Mouse (Mus musculus) kidney, embryonic 14.5 days (tissue): ENCODE measurements around the gene Per1. TPM values are rescaled to one million over a fixed set of nuclear protein-coding genes. Genes with fewer than 3 reads are reported as not detected.
A peak's percentile ranks its signal among the peaks of the same experiment; 100 is the strongest.

ENCODE experiments used
- ATAC-seq: fragments of 200-750 bp; cut with Nextera tagmentation; 2 replicates; pipeline ENCODE4 v1.8.0; 2017; ENCODE audit warnings: moderate number of reproducible peaks, mild to moderate bottlenecking, moderate TSS enrichment, moderate library complexity; ENCODE audit not compliant: low FRiP score, low TSS enrichment
- H3K27ac ChIP-seq: fragments of 300-500 bp; sonication (generic); 2 replicates; pipeline ENCODE4 v1.5.1; 2014; ENCODE audit warnings: low read depth, mild to moderate bottlenecking, low read length, moderate library complexity, mixed read lengths
- H3K27me3 ChIP-seq: fragments of 300-500 bp; sonication (generic); 2 replicates; pipeline ENCODE4 v1.6.1; 2014; ENCODE audit warnings: mild to moderate bottlenecking, low read length; ENCODE audit not compliant: control insufficient read depth, insufficient read depth
- H3K36me3 ChIP-seq: fragments of 300-500 bp; sonication (generic); 2 replicates; pipeline ENCODE4 v1.6.1; 2014; ENCODE audit warnings: low read length, mixed read lengths; ENCODE audit not compliant: control insufficient read depth, insufficient read depth
- H3K4me1 ChIP-seq: fragments of 300-500 bp; sonication (generic); 2 replicates; pipeline ENCODE4 v1.6.1; 2014; ENCODE audit warnings: low read length, mixed read lengths; ENCODE audit not compliant: control insufficient read depth, insufficient read depth
- H3K4me2 ChIP-seq: fragments of 300-500 bp; sonication (generic); replicated peaks from 2 replicates; pipeline ENCODE4 v1.6.1; 2014; ENCODE audit warnings: low read depth, mild to moderate bottlenecking, low read length
- H3K4me3 ChIP-seq: fragments of 300-500 bp; sonication (generic); 2 replicates; pipeline ENCODE4 v1.5.1; 2014; ENCODE audit warnings: mild to moderate bottlenecking, low read length
- H3K9ac ChIP-seq: fragments of 300-500 bp; sonication (generic); 2 replicates; pipeline ENCODE4 v1.6.1; 2014; ENCODE audit warnings: low read depth, mild to moderate bottlenecking, low read length, moderate library complexity
- H3K9me3 ChIP-seq: fragments of 300-500 bp; sonication (generic); 2 replicates; pipeline ENCODE4 v1.6.1; 2016; ENCODE audit warnings: low read length; ENCODE audit not compliant: control insufficient read depth
- WGBS: fragments of 180-500 bp; shearing (Covaris S2); extraction: QIAGEN DNeasy Blood & Tissue Kit; methylation state at CpG from one replicate; pipeline ENCODE4 v1.1.7; 2014; 5-methylcytosine and 5-hydroxymethylcytosine counted together
- polyA plus RNA-seq: library from polyadenylated mRNA; unstranded; fragments of >200 nt; fragmentation: Nextera tagmentation; extraction: Ambion mirVana; gene quantifications from 2 replicates; pipeline ENCODE4 v1.2.1, GENCODE M21; 2014

The Per1 gene
- polyA plus RNA-seq, 1 experiment from 2014 or later: 8.9 TPM

GRCm38 (mm10) chr11:69121001-69121740, 26.2 kb downstream of the Per1 start:
- Histone ChIP-seq H3K27me3 (no peaks in the 10 kb centered on the region), H3K4me1 (peaks cover 26% of the 10 kb centered on the region; the same call in 1 of the 2 replicates), H3K36me3 (no peaks in the 10 kb centered on the region), H3K9me3 (no peaks in the 10 kb centered on the region), H3K4me2 (peak overlapping the region; percentile 95), H3K4me3 (peak overlapping the region; percentile 80), H3K9ac (peak overlapping the region; percentile 62), H3K27ac (no peak overlapping the region)
- ATAC-seq: no peak
- WGBS: under 1% methylated on average over 33 of the region's 33 CpGs

- Histone ChIP-seq H3K4me3 (peak overlapping the region; percentile 80), H3K4me2 (peak overlapping the region; percentile 95), H3K4me1 (peaks cover 30% of the 10 kb centered on the region; the same call in 1 of the 2 replicates), H3K27me3 (no peaks in the 10 kb centered on the region), H3K9ac (peak overlapping the region; percentile 62), H3K9me3 (no peaks in the 10 kb centered on the region), H3K27ac (peak overlapping the region; percentile 78; the same call in 1 of the 2 replicates), H3K36me3 (no peaks in the 10 kb centered on the region)
- whole genome bisulfite sequencing: 1% methylated on average over 28 of the region's 32 CpGs
- ATAC-seq: no peak
Observed at GRCm38 (mm10) chr11:69121741-69122335, 26.8 kb downstream of the Per1 start.

GRCm38 (mm10) chr11:69122336-69122951, 27.4 kb downstream of the Per1 start, which contains the start of gene 9130213A22Rik:
Gene 9130213A22Rik, minus strand, starts transcription at chr11:69122589.
- under 1% methylated on average over 62 of the region's 66 CpGs for WGBS
- H3K4me1 ChIP-seq: peaks cover 30% of the 10 kb centered on the region; the same call in 1 of the 2 replicates
- ATAC-seq: peak; percentile 65

GRCm38 (mm10) chr11:69123056-69123692, 28.2 kb downstream of the Per1 start:
- H3K4me3 ChIP-seq: peak overlapping the region; percentile 80
- H3K4me2 ChIP-seq: peak overlapping the region; percentile 95
- no peaks in the 10 kb centered on the region for H3K27me3 ChIP-seq
- H3K27ac ChIP-seq: peak overlapping the region; percentile 78
- H3K36me3 ChIP-seq: no peaks in the 10 kb centered on the region
- H3K9ac ChIP-seq: peak overlapping the region; percentile 62
- under 1% methylated on average over 29 of the region's 29 CpGs for WGBS
- H3K9me3 ChIP-seq: no peaks in the 10 kb centered on the region
- peak; percentile 5; the same call in 1 of the 2 replicates for ATAC-seq
- peaks cover 30% of the 10 kb centered on the region; the same call in 1 of the 2 replicates for H3K4me1 ChIP-seq

More at GRCm38 (mm10) chr11:69122336-69122951, 27.4 kb downstream of the Per1 start, which contains the start of gene 9130213A22Rik:
- Histone ChIP-seq H3K4me3 (peak within 1 kb of the TSS; percentile 80), H3K27me3 (no peaks in the 10 kb centered on the region), H3K27ac (peak within 1 kb of the TSS; percentile 78), H3K9me3 (no peaks in the 10 kb centered on the region), H3K4me2 (peak within 1 kb of the TSS; percentile 95), H3K36me3 (no peaks in the 10 kb centered on the region), H3K9ac (peak within 1 kb of the TSS; percentile 62)

- H3K36me3 ChIP-seq: no peaks in the 10 kb centered on the region
- H3K27me3 ChIP-seq: no peaks in the 10 kb centered on the region
- H3K9me3 ChIP-seq: no peaks in the 10 kb centered on the region
- WGBS: under 1% methylated on average over 31 of the region's 31 CpGs
- peak overlapping the region; percentile 80 for H3K4me3 ChIP-seq
- peak overlapping the region; percentile 51; the same call in 1 of the 2 replicates for H3K9ac ChIP-seq
- peak; percentile 58 for ATAC-seq
- 0 out of 2 replicates have a peak overlapping the region, but pooled peaks have one; percentile 62 for H3K27ac ChIP-seq
- H3K4me1 ChIP-seq: peaks cover 30% of the 10 kb centered on the region; the same call in 1 of the 2 replicates
- H3K4me2 ChIP-seq: peak overlapping the region; percentile 95
Observed at GRCm38 (mm10) chr11:69123693-69124497, 28.9 kb downstream of the Per1 start.

GRCm38 (mm10) chr11:69124498-69124847, 29.5 kb downstream of the Per1 start:
- Histone ChIP-seq H3K9me3 (no peaks in the 10 kb centered on the region), H3K27ac (no peak overlapping the region), H3K4me2 (peak overlapping the region; percentile 95), H3K36me3 (no peaks in the 10 kb centered on the region), H3K9ac (no peak overlapping the region), H3K27me3 (no peaks in the 10 kb centered on the region), H3K4me3 (peak overlapping the region; percentile 80), H3K4me1 (peaks cover 26% of the 10 kb centered on the region; the same call in 1 of the 2 replicates)
- ATAC-seq: peak; percentile 10; the same call in 1 of the 2 replicates
- under 1% methylated on average over 3 of the region's 3 CpGs for WGBS

- peak overlapping the region; percentile 52 for H3K4me3 ChIP-seq
- H3K4me2 ChIP-seq: peak overlapping the region; percentile 77
- H3K27me3 ChIP-seq: no peaks in the 10 kb centered on the region
- H3K27ac ChIP-seq: 0 out of 2 replicates have a peak overlapping the region, but pooled peaks have one; percentile 10
- no peaks in the 10 kb centered on the region for H3K9me3 ChIP-seq
- H3K9ac ChIP-seq: peak overlapping the region; percentile 56; the same call in 1 of the 2 replicates
- ATAC-seq: peak; percentile 32
- WGBS: under 1% methylated on average over 24 of the region's 24 CpGs
- H3K36me3 ChIP-seq: no peaks in the 10 kb centered on the region
- H3K4me1 ChIP-seq: peaks cover 18% of the 10 kb centered on the region; the same call in 1 of the 2 replicates
Observed at GRCm38 (mm10) chr11:69125041-69125851, 30.2 kb downstream of the Per1 start.
